10 mouse cellular contexts compared by ENCODE assay signal in the genomic region with DNA sequence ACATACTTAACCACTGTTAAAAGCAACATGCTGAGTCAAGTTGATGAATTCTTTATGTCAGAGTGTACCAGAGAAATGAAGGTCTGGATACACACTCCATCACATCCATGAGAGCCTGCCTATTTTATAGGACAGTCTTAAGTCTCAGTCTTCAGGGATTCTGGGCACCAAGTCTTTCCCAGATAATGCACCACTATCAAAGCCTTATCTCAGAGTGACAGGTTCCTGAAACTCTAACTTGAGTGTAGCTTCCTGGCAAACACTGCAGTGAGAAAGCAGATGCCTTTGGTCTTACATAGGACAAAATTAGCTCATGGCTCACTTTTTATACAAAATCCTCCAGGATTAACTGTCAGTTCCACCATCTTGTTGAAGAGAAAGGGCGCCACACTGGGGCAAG. TPM values are rescaled to one million over a fixed set of nuclear protein-coding genes. Genes with fewer than 3 reads are reported as not detected.
DNase-seq lines count a peak whose midpoint lies in the region; ATAC-seq and TF ChIP-seq lines count a peak whose summit lies in the region.
"Had no signal": no experiment of that assay in that cellular context is flagged by ENCODE, and none has a peak within 500 bp of the region (broad histone marks: within the 10 kb centered on the region; RNA-seq: fewer than 3 reads in every experiment).

No protein-coding gene starts in this region.

- 0 out of 2 replicates have a peak overlapping the region, but pooled peaks have one; percentile 10 for H3K27ac ChIP-seq in gastrocnemius, adult 2 months
- peak overlapping the region; percentile 14; the same call in 1 of the 2 replicates for H3K27ac ChIP-seq in midbrain, postnatal 0 days (ENCODE audit: low read depth, low read length)
- no peak overlapping the region for H3K27ac ChIP-seq in midbrain, embryonic 15.5 days
- peak overlapping the region; percentile 84 for H3K27ac ChIP-seq in liver, embryonic 14.5 days
- H3K27ac ChIP-seq: limb, embryonic 15.5 days; neural tube, embryonic 12.5 days had no signal

- H3K9me3 ChIP-seq in midbrain, postnatal 0 days (ENCODE audit: low read length): no peaks in the 10 kb centered on the region
- no peaks in the 10 kb centered on the region for H3K9me3 ChIP-seq in midbrain, embryonic 15.5 days
- H3K9me3 ChIP-seq in liver, embryonic 14.5 days (ENCODE audit: control insufficient read depth, low read length): no peaks in the 10 kb centered on the region
- H3K9me3 ChIP-seq: limb, embryonic 15.5 days; neural tube, embryonic 12.5 days had no signal

- 88% methylated on average over 1 of the region's 1 CpGs for WGBS in midbrain, postnatal 0 days
- 100% methylated on average over 1 of the region's 1 CpGs for WGBS in midbrain, embryonic 15.5 days
- 73% methylated on average over 1 of the region's 1 CpGs for whole genome bisulfite sequencing in liver, embryonic 14.5 days (ENCODE audit: insufficient replicate concordance)

- H3K4me1 ChIP-seq in midbrain, postnatal 0 days (ENCODE audit: insufficient read depth, low read length): no peaks in the 10 kb centered on the region; the same call in 1 of the 2 replicates
- H3K4me1 ChIP-seq in midbrain, embryonic 15.5 days: peaks cover 16% of the 10 kb centered on the region
- peaks cover 39 to 41% of the 10 kb centered on the region in 2 experiments for H3K4me1 ChIP-seq in liver, embryonic 14.5 days (replicated peaks; ENCODE audit: control insufficient read depth in 2 of 2, insufficient read depth in 2 of 2, low read length in 1 of 2)
- H3K4me1 ChIP-seq: limb, embryonic 15.5 days had no signal

- TF ChIP-seq CTCF in gastrocnemius, adult 2 months (IDR thresholded peaks at IDR 0.05): no peak
- no peak for TF ChIP-seq CTCF in midbrain, postnatal 0 days (IDR thresholded peaks at IDR 0.05)
- no peak for TF ChIP-seq CTCF in liver, embryonic 14.5 days (IDR thresholded peaks at IDR 0.05; ENCODE audit: low read depth)

- H3K27me3 ChIP-seq in midbrain, postnatal 0 days (ENCODE audit: insufficient read depth, low read length): no peaks in the 10 kb centered on the region
- H3K27me3 ChIP-seq in midbrain, embryonic 15.5 days (replicated peaks): no peaks in the 10 kb centered on the region
- H3K27me3 ChIP-seq in liver, embryonic 14.5 days (ENCODE audit: control insufficient read depth, insufficient read depth, low read length): no peaks in the 10 kb centered on the region
- H3K27me3 ChIP-seq: limb, embryonic 15.5 days; neural tube, embryonic 12.5 days had no signal

- H3K4me3 ChIP-seq in gastrocnemius, adult 2 months: no peak overlapping the region
- H3K4me3 ChIP-seq in midbrain, postnatal 0 days (ENCODE audit: low read depth, low read length): no peak overlapping the region
- no peak overlapping the region for H3K4me3 ChIP-seq in midbrain, embryonic 15.5 days
- no peak overlapping the region for H3K4me3 ChIP-seq in liver, embryonic 14.5 days (ENCODE audit: insufficient read depth in 1 of 2, low read depth in 2 of 2, low read length in 2 of 2)
- H3K4me3 ChIP-seq: limb, embryonic 15.5 days; neural tube, embryonic 12.5 days had no signal

- H3K9ac ChIP-seq in midbrain, postnatal 0 days (replicated peaks; ENCODE audit: low read length, poor library complexity, severe bottlenecking): no peak overlapping the region
- no peak overlapping the region for H3K9ac ChIP-seq in midbrain, embryonic 15.5 days
- H3K9ac ChIP-seq in liver, embryonic 14.5 days (replicated peaks): peak overlapping the region; percentile 48
- H3K9ac ChIP-seq: limb, embryonic 15.5 days; neural tube, embryonic 12.5 days had no signal

- ATAC-seq in midbrain, postnatal 0 days (ENCODE audit: low FRiP score): no peak
- ATAC-seq in midbrain, embryonic 15.5 days (replicated peaks): no peak
- ATAC-seq in liver, embryonic 14.5 days (ENCODE audit: insufficient read depth): peak; percentile 77; the same call in 1 of the 2 replicates

- intact Hi-C loops in gastrocnemius, adult 2 months (cut with DNase I): loop anchor here (5.0 to 10.0 kb wide), 2 partner anchors 189 to 301 kb away; no protein-coding TSS in a partner anchor

- H3K4me2 ChIP-seq in midbrain, postnatal 0 days (ENCODE audit: low read depth, low read length, poor library complexity, severe bottlenecking): no peak overlapping the region
- H3K4me2 ChIP-seq in midbrain, embryonic 15.5 days: no peak overlapping the region
- H3K4me2 ChIP-seq in liver, embryonic 14.5 days (ENCODE audit: low read depth): peak overlapping the region; percentile 56
- H3K4me2 ChIP-seq: heart, embryonic 11.5 days; limb, embryonic 15.5 days; neural tube, embryonic 12.5 days had no signal

- peaks cover 27% of the 10 kb centered on the region for H3K36me3 ChIP-seq in midbrain, postnatal 0 days (ENCODE audit: insufficient read depth, low read length)
- peaks cover 29% of the 10 kb centered on the region; the same call in 1 of the 2 replicates for H3K36me3 ChIP-seq in midbrain, embryonic 15.5 days (replicated peaks)
- peaks cover 31% of the 10 kb centered on the region for H3K36me3 ChIP-seq in liver, embryonic 14.5 days (replicated peaks; ENCODE audit: control insufficient read depth, insufficient read depth, low read depth)

- peak; percentile 73 for TF ChIP-seq EP300 in liver, embryonic 14.5 days (IDR thresholded peaks at IDR 0.05; ENCODE audit: low read depth)

- DNase-seq in gastrocnemius, adult 2 months: no peak
- DNase-seq in gastrocnemius, adult 8-10 months (ENCODE audit: low spot score in 2 of 2): no peak
- no peak for DNase-seq in midbrain, postnatal 0 days (ENCODE audit: low spot score)
- peak in 2 of 3 experiments; percentile 67 for DNase-seq in liver, embryonic 14.5 days (ENCODE audit: low read depth in 3 of 3, low spot score in 3 of 3)
- DNase-seq in cerebellum, postnatal 25 days: no peak
- no peak for DNase-seq in right cerebral cortex, adult 18-20 months

RNA-seq across cellular contexts. Expression of a gene that starts 46.7 kb away (rescaled TPM):
- 10 to 100 TPM; 19.0 to 19.8 TPM for total RNA-seq in gastrocnemius, adult 2 months (2021)
- 10 to 100 TPM; 16.3 to 18.1 (median 17.9) TPM for total RNA-seq in gastrocnemius, adult 8-10 months (2022)
- 37.0 and 40.7 TPM in 2 replicates for total RNA-seq in midbrain, postnatal 0 days (2014; rRNA removed)
- 22.1 and 27.5 TPM in 2 replicates for polyA plus RNA-seq in midbrain, postnatal 0 days (2015; fragmentation: Nextera tagmentation; extraction: Ambion mirVana)
- polyA plus RNA-seq in midbrain, embryonic 15.5 days (2015; fragmentation: Nextera tagmentation; extraction: Ambion mirVana): 30.6 and 33.6 TPM in 2 replicates
- polyA plus RNA-seq in liver, embryonic 14.5 days (2012; rRNA removed): 8.7 and 9.7 TPM in 2 replicates
- 10.8 and 12.3 TPM in 2 replicates for polyA plus RNA-seq in liver, embryonic 14.5 days (2014; fragmentation: Nextera tagmentation; extraction: Ambion mirVana)

Comparison
In these comparisons a context has a peak if more than half of its experiments do, and no peak if none do; other contexts are left out.
1. DNase-seq: peak in liver, embryonic 14.5 days (2 of 3); none in gastrocnemius, adult 2 months (single experiment), gastrocnemius, adult 8-10 months (0 of 2), midbrain, postnatal 0 days (single experiment), cerebellum, postnatal 25 days (0 of 2) and right cerebral cortex, adult 18-20 months (single experiment).